Comparison of ENCODE assay signal across 9 mouse cellular contexts in the genomic region with DNA sequence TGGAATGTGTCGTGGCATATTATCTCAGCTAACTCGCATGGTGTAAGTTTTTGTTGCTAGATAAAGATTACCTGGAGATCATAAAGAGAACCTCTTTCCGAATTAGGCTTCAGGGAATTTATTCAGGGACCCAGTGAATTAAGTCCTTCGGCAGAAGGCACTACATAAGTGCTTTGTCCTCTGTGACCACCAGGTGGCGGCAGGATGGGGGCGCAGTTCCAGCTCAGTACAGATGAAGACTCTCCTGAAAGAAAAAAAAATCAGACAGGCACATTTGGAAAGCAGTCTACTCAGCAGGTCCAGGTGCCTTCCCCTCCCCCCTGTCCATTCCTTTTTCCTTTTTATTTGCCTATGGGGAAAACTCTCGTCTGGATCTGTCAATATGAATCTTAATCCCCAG. TPM values are rescaled to one million over a fixed set of nuclear protein-coding genes. Genes with fewer than 3 reads are reported as not detected.
DNase-seq lines count a peak whose midpoint lies in the region; ATAC-seq lines count a peak whose summit lies in the region.
"Had no signal": no experiment of that assay in that cellular context is flagged by ENCODE, and none has a peak within 500 bp of the region (broad histone marks: within the 10 kb centered on the region; RNA-seq: fewer than 3 reads in every experiment).

No protein-coding gene starts in this region.

- H3K27ac ChIP-seq in intestine, embryonic 14.5 days (ENCODE audit: low read depth): no peak overlapping the region
- H3K27ac ChIP-seq in intestine, embryonic 16.5 days (ENCODE audit: low read length): no peak overlapping the region
- H3K27ac ChIP-seq in midbrain, embryonic 14.5 days (replicated peaks; ENCODE audit: low read depth, low read length): no peak overlapping the region
- H3K27ac ChIP-seq: embryonic facial prominence, embryonic 13.5 days had no signal

- H3K36me3 ChIP-seq in intestine, embryonic 14.5 days (ENCODE audit: control insufficient read depth, insufficient read depth, low read length): no peaks in the 10 kb centered on the region
- H3K36me3 ChIP-seq in intestine, embryonic 16.5 days (ENCODE audit: control insufficient read depth, insufficient read depth, low read length): no peaks in the 10 kb centered on the region
- no peaks in the 10 kb centered on the region for H3K36me3 ChIP-seq in midbrain, embryonic 14.5 days (ENCODE audit: control insufficient read depth, insufficient read depth, low read length)
- H3K36me3 ChIP-seq: embryonic facial prominence, embryonic 13.5 days had no signal

- H3K4me3 ChIP-seq in intestine, embryonic 14.5 days (ENCODE audit: low read depth, low read length): no peak overlapping the region
- no peak overlapping the region for H3K4me3 ChIP-seq in intestine, embryonic 16.5 days (ENCODE audit: low read length)
- no peak overlapping the region for H3K4me3 ChIP-seq in midbrain, embryonic 14.5 days (replicated peaks; ENCODE audit: low read depth, low read length)
- H3K4me3 ChIP-seq: embryonic facial prominence, embryonic 13.5 days had no signal

- DNase-seq in intestine, embryonic 14.5 days (ENCODE audit: low spot score): peak; percentile 81
- peak; percentile 82 for DNase-seq in adrenal gland, postnatal 10 days
- peak; percentile 78 for DNase-seq in embryo, embryonic 11 days
- peak; percentile 4 to 26 for DNase-seq in heart, adult 9 months (ENCODE audit: low spot score in 2 of 2)
- DNase-seq in left cerebral cortex, adult 11 months (ENCODE audit: low spot score): peak; percentile 54
- peak; percentile 87 for DNase-seq in midbrain, embryonic 14.5 days
- DNase-seq in telencephalon, adult 2 months (ENCODE audit: low read depth, low spot score): peak; percentile 33

- no peaks in the 10 kb centered on the region for H3K9me3 ChIP-seq in intestine, embryonic 14.5 days (ENCODE audit: control insufficient read depth, low read length)
- no peaks in the 10 kb centered on the region for H3K9me3 ChIP-seq in intestine, embryonic 16.5 days (ENCODE audit: control insufficient read depth, low read length)
- no peaks in the 10 kb centered on the region for H3K9me3 ChIP-seq in midbrain, embryonic 14.5 days (ENCODE audit: control insufficient read depth, low read length)
- H3K9me3 ChIP-seq: embryonic facial prominence, embryonic 13.5 days had no signal

- ATAC-seq in intestine, embryonic 14.5 days (replicated peaks; ENCODE audit: low FRiP score, low TSS enrichment, low read depth): no peak
- no peak for ATAC-seq in intestine, embryonic 16.5 days
- no peak for ATAC-seq in midbrain, embryonic 14.5 days (ENCODE audit: low FRiP score, low TSS enrichment)

- no peaks in the 10 kb centered on the region for H3K4me1 ChIP-seq in intestine, embryonic 14.5 days (replicated peaks; ENCODE audit: control insufficient read depth, insufficient read depth, low read length)
- H3K4me1 ChIP-seq in intestine, embryonic 16.5 days (ENCODE audit: control insufficient read depth, insufficient read depth, low read length): no peaks in the 10 kb centered on the region
- no peaks in the 10 kb centered on the region for H3K4me1 ChIP-seq in midbrain, embryonic 14.5 days (ENCODE audit: control insufficient read depth, insufficient read depth, low read length)
- H3K4me1 ChIP-seq: embryonic facial prominence, embryonic 13.5 days had no signal

- H3K27me3 ChIP-seq in intestine, embryonic 14.5 days (replicated peaks; ENCODE audit: control insufficient read depth, insufficient read depth, low read length): no peaks in the 10 kb centered on the region
- H3K27me3 ChIP-seq in intestine, embryonic 16.5 days (replicated peaks; ENCODE audit: control insufficient read depth, insufficient read depth, low read length): no peaks in the 10 kb centered on the region
- no peaks in the 10 kb centered on the region for H3K27me3 ChIP-seq in midbrain, embryonic 14.5 days (ENCODE audit: control insufficient read depth, insufficient read depth, low read length)
- H3K27me3 ChIP-seq: embryonic facial prominence, embryonic 13.5 days had no signal

- 20% methylated on average over 7 of the region's 7 CpGs for WGBS in intestine, embryonic 14.5 days
- 20% methylated on average over 7 of the region's 7 CpGs for WGBS in intestine, embryonic 16.5 days
- WGBS in midbrain, embryonic 14.5 days: 8% methylated on average over 7 of the region's 7 CpGs

- no peak overlapping the region for H3K4me2 ChIP-seq in intestine, embryonic 14.5 days (ENCODE audit: low read length)
- H3K4me2 ChIP-seq in intestine, embryonic 16.5 days (ENCODE audit: low read depth, low read length): no peak overlapping the region
- H3K4me2 ChIP-seq in midbrain, embryonic 14.5 days (ENCODE audit: low read length): no peak overlapping the region
- H3K4me2 ChIP-seq: embryonic facial prominence, embryonic 13.5 days had no signal

- H3K9ac ChIP-seq in intestine, embryonic 14.5 days (ENCODE audit: low read length): no peak overlapping the region
- no peak overlapping the region for H3K9ac ChIP-seq in intestine, embryonic 16.5 days (ENCODE audit: low read depth, low read length)
- no peak overlapping the region for H3K9ac ChIP-seq in midbrain, embryonic 14.5 days (replicated peaks; ENCODE audit: low read length)
- H3K9ac ChIP-seq: embryonic facial prominence, embryonic 13.5 days had no signal

RNA-seq across cellular contexts. Expression of a gene that starts 2.9 kb away (rescaled TPM):
- 0.12 TPM in 1 of 2 replicates, not detected in the other for polyA plus RNA-seq in intestine, embryonic 14.5 days (2014; fragmentation: Nextera tagmentation; extraction: Ambion mirVana)
- polyA plus RNA-seq in intestine, embryonic 16.5 days (2015; fragmentation: Nextera tagmentation; extraction: Ambion mirVana): 0.04 TPM in 1 of 2 replicates, not detected in the other
- total RNA-seq in adrenal gland, postnatal 10 days (2021): not detected
- not detected in 2 replicates for polyA plus RNA-seq in midbrain, embryonic 14.5 days (2014; fragmentation: Nextera tagmentation; extraction: Ambion mirVana)
- polyA plus RNA-seq: embryonic facial prominence, embryonic 13.5 days had no signal

RNA-seq across cellular contexts. Expression of a gene that starts 7.9 kb away (rescaled TPM):
- polyA plus RNA-seq in intestine, embryonic 14.5 days (2014; fragmentation: Nextera tagmentation; extraction: Ambion mirVana): 0.19 and 0.67 TPM in 2 replicates
- 0.12 and 0.27 TPM in 2 replicates for polyA plus RNA-seq in intestine, embryonic 16.5 days (2015; fragmentation: Nextera tagmentation; extraction: Ambion mirVana)
- under 1 TPM in 1 of 2 experiments, not detected in 1; 0.21 TPM for total RNA-seq in adrenal gland, postnatal 10 days (2021)
- 4.4 and 4.5 TPM in 2 replicates for polyA plus RNA-seq in midbrain, embryonic 14.5 days (2014; fragmentation: Nextera tagmentation; extraction: Ambion mirVana)

RNA-seq across cellular contexts. Expression of a gene that starts 48.9 kb away (rescaled TPM):
- polyA plus RNA-seq in intestine, embryonic 14.5 days (2014; fragmentation: Nextera tagmentation; extraction: Ambion mirVana): 85.5 and 97.1 TPM in 2 replicates
- polyA plus RNA-seq in intestine, embryonic 16.5 days (2015; fragmentation: Nextera tagmentation; extraction: Ambion mirVana): 84.5 and 90.9 TPM in 2 replicates
- 10 to 100 TPM; 29.1 to 30.1 TPM for total RNA-seq in adrenal gland, postnatal 10 days (2021)
- polyA plus RNA-seq in midbrain, embryonic 14.5 days (2014; fragmentation: Nextera tagmentation; extraction: Ambion mirVana): 166 and 176 TPM in 2 replicates

RNA-seq across cellular contexts. Expression of a gene that starts 59.5 kb away (rescaled TPM):
- 35.5 and 37.8 TPM in 2 replicates for polyA plus RNA-seq in intestine, embryonic 14.5 days (2014; fragmentation: Nextera tagmentation; extraction: Ambion mirVana)
- 27.3 and 28.2 TPM in 2 replicates for polyA plus RNA-seq in intestine, embryonic 16.5 days (2015; fragmentation: Nextera tagmentation; extraction: Ambion mirVana)
- 10 to 100 TPM; 22.9 to 23.8 TPM for total RNA-seq in adrenal gland, postnatal 10 days (2021)
- 31.2 and 38.4 TPM in 2 replicates for polyA plus RNA-seq in midbrain, embryonic 14.5 days (2014; fragmentation: Nextera tagmentation; extraction: Ambion mirVana)

Comparison
In these comparisons a context has a peak if more than half of its experiments do, and no peak if none do; other contexts are left out.
1. DNase-seq: peak in every context shown above with its lines; median percentile 87 in midbrain, embryonic 14.5 days; 82 in adrenal gland, postnatal 10 days; 81 in intestine, embryonic 14.5 days; 78 in embryo, embryonic 11 days; 54 in left cerebral cortex, adult 11 months; 33 in telencephalon, adult 2 months; 15 in heart, adult 9 months.